Mouse (Mus musculus): ENCODE measurements at regions not wholly inside any gene's neighbourhood (a gene's known extent, or its start where the extent isn't known, plus 50 kb on each side); places are given as distances from the start of the nearest gene placed in this dataset.

- no peak for DNase-seq (ENCODE audit: low spot score in 2 of 2)
These were observed 253.9 kb upstream of the Nsun2 start for GRCm38 (mm10) chr13:69279647-69280046.

GRCm38 (mm10) chr13:69294483-69294882 is 239.1 kb upstream of the Nsun2 start:
- peak; percentile 51 to 78 for DNase-seq (ENCODE audit: low spot score in 2 of 2)

- DNase-seq (ENCODE audit: low spot score in 2 of 2) = no peak
These were observed 230.2 kb upstream of the Nsun2 start for GRCm38 (mm10) chr13:69303316-69303715.

GRCm38 (mm10) chr13:69330412-69331000 is 203.0 kb upstream of the Nsun2 start:
- DNase-seq (ENCODE audit: low spot score in 2 of 2) = no peak

GRCm38 (mm10) chr13:69331537-69332435 is 201.8 kb upstream of the Nsun2 start:
- DNase-seq (ENCODE audit: low spot score in 2 of 2) = peak in 1 of 2 experiments; percentile 16

GRCm38 (mm10) chr13:69343806-69344205 is 189.7 kb upstream of the Nsun2 start:
- no peak for DNase-seq (ENCODE audit: low spot score in 2 of 2)

GRCm38 (mm10) chr13:69357435-69357834 is 176.1 kb upstream of the Nsun2 start:
- DNase-seq (ENCODE audit: low spot score in 2 of 2) = no peak

GRCm38 (mm10) chr13:69365880-69366490 is 167.6 kb upstream of the Nsun2 start:
- DNase-seq (ENCODE audit: low spot score in 2 of 2) = no peak

GRCm38 (mm10) chr13:69373101-69373815 is 160.3 kb upstream of the Nsun2 start:
- DNase-seq (ENCODE audit: low spot score in 2 of 2) = no peak

GRCm38 (mm10) chr13:69373816-69374142 is 159.8 kb upstream of the Nsun2 start:
- no peak for DNase-seq (ENCODE audit: low spot score in 2 of 2)

- DNase-seq (ENCODE audit: low spot score in 2 of 2) = no peak
These were observed 153.1 kb upstream of the Nsun2 start for GRCm38 (mm10) chr13:69380403-69380802.

- DNase-seq (ENCODE audit: low spot score in 2 of 2) = no peak
These were observed 148.8 kb upstream of the Nsun2 start for GRCm38 (mm10) chr13:69384767-69385166.

- DNase-seq (ENCODE audit: low spot score in 2 of 2) = no peak
These were observed 140.4 kb upstream of the Nsun2 start for GRCm38 (mm10) chr13:69392917-69393827.

- DNase-seq (ENCODE audit: low spot score in 2 of 2) = no peak
These were observed 139.0 kb upstream of the Nsun2 start for GRCm38 (mm10) chr13:69394544-69394943.

- DNase-seq (ENCODE audit: low spot score in 2 of 2) = no peak
These were observed 123.2 kb upstream of the Nsun2 start for GRCm38 (mm10) chr13:69410359-69410758.

GRCm38 (mm10) chr13:69414813-69415212 is 118.7 kb upstream of the Nsun2 start:
- no peak for DNase-seq (ENCODE audit: low spot score in 2 of 2)

GRCm38 (mm10) chr13:69416726-69417125 is 116.8 kb upstream of the Nsun2 start:
- no peak for DNase-seq (ENCODE audit: low spot score in 2 of 2)

GRCm38 (mm10) chr13:69417855-69418478 is 115.6 kb upstream of the Nsun2 start:
- DNase-seq (ENCODE audit: low spot score in 2 of 2) = no peak

GRCm38 (mm10) chr13:69420166-69420565 is 113.4 kb upstream of the Nsun2 start:
- no peak for DNase-seq (ENCODE audit: low spot score in 2 of 2)

GRCm38 (mm10) chr13:69421966-69422365 is 111.6 kb upstream of the Nsun2 start:
- no peak for DNase-seq (ENCODE audit: low spot score in 2 of 2)

All from layer of hippocampus, adult 18-20 months (tissue).